Mouse (Mus musculus) layer of hippocampus, postnatal 36 days (tissue): ENCODE measurements around the gene Ogfod1. TPM values are rescaled to one million over a fixed set of nuclear protein-coding genes. Genes with fewer than 3 reads are reported as not detected.

ENCODE experiments used
- DNase-seq, 2 experiments: peaks; one replicate each; pipeline ENCODE4 v3.0.0; 2022
- total RNA-seq, 2 experiments: library from RNA; stranded (reverse); gene quantifications; 2 replicates each; pipeline ENCODE4 v1.2.3; 2021

Ogfod1 gene
- total RNA-seq, result 100 to 1,000 TPM; 108 to 119 TPM

GRCm38 (mm10) chr8:94036944-94037524, at the start of gene Ogfod1, which contains the start of gene Nudt21:
TSS of gene Ogfod1 (plus strand) at chr8:94037198.
TSS of gene Nudt21 (minus strand) at chr8:94037031.
- DNase-seq, result peak; percentile 93 to 94

- no peak for DNase-seq
Observed at GRCm38 (mm10) chr8:93989739-93990138, 47.3 kb upstream of the Ogfod1 start.

GRCm38 (mm10) chr8:93998961-93999360, 38.0 kb upstream of the Ogfod1 start:
- DNase-seq, result no peak

- DNase-seq, result no peak
Observed at GRCm38 (mm10) chr8:94004139-94004538, 32.9 kb upstream of the Ogfod1 start.

- DNase-seq, result no peak
Observed at GRCm38 (mm10) chr8:94009243-94009845, 27.7 kb upstream of the Ogfod1 start.

GRCm38 (mm10) chr8:94010101-94010705, 26.8 kb upstream of the Ogfod1 start:
- DNase-seq, result no peak

- DNase-seq, result no peak
Observed at GRCm38 (mm10) chr8:94011076-94012012, 25.7 kb upstream of the Ogfod1 start.

GRCm38 (mm10) chr8:94012013-94012951, 24.7 kb upstream of the Ogfod1 start, which contains the start of gene Amfr:
TSS of gene Amfr (minus strand) at chr8:94012842.
- DNase-seq, result peak; percentile 57 to 60

GRCm38 (mm10) chr8:94013026-94013612, 23.9 kb upstream of the Ogfod1 start:
- DNase-seq, result no peak

GRCm38 (mm10) chr8:94023916-94024315, 13.1 kb upstream of the Ogfod1 start:
- no peak for DNase-seq

- no peak for DNase-seq
Observed at GRCm38 (mm10) chr8:94029701-94030100, 7.3 kb upstream of the Ogfod1 start.

- DNase-seq, result no peak
Observed at GRCm38 (mm10) chr8:94033601-94034000, 3.4 kb upstream of the Ogfod1 start.

- no peak for DNase-seq
Observed at GRCm38 (mm10) chr8:94035200-94035599, 1.8 kb upstream of the Ogfod1 start.

GRCm38 (mm10) chr8:94036541-94036940, 457 bp upstream of the Ogfod1 start:
- DNase-seq, result peak in 1 of 2 experiments; percentile 44

- no peak for DNase-seq
Observed at GRCm38 (mm10) chr8:94037806-94038205, 808 bp downstream of the Ogfod1 start.

GRCm38 (mm10) chr8:94047845-94048244, 10.8 kb downstream of the Ogfod1 start:
- peak in 1 of 2 experiments; percentile 36 for DNase-seq

- no peak for DNase-seq
Observed at GRCm38 (mm10) chr8:94052696-94053095, 15.7 kb downstream of the Ogfod1 start.

GRCm38 (mm10) chr8:94057157-94057854, 20.3 kb downstream of the Ogfod1 start:
- peak; percentile 26 to 37 for DNase-seq

- peak; percentile 44 to 55 for DNase-seq
Observed at GRCm38 (mm10) chr8:94066121-94066863, 29.3 kb downstream of the Ogfod1 start.

GRCm38 (mm10) chr8:94068793-94069192, 31.8 kb downstream of the Ogfod1 start:
- no peak for DNase-seq
